Mouse (Mus musculus): ENCODE data around the gene Camk1.

GRCm38 (mm10) chr6:113296639-113297038, 47.1 kb downstream of the Camk1 start:
- no peak for TF ChIP-seq POLR2A (IDR thresholded peaks at IDR 0.05; ENCODE audit: insufficient read depth, low read length)
- TF ChIP-seq CTCF (IDR thresholded peaks at IDR 0.05; ENCODE audit: low read depth, low read length): no peak
- peak; percentile 63; the same call in 1 of the 2 replicates for TF ChIP-seq EP300 (IDR thresholded peaks at IDR 0.05; ENCODE audit: insufficient read depth, low read depth, low read length)
